Mouse (Mus musculus) midbrain, embryonic 14.5 days (tissue): ENCODE data around the gene Sft2d2. TPM values are rescaled to one million over a fixed set of nuclear protein-coding genes. Genes with fewer than 3 reads are reported as not detected.
A peak's percentile ranks its signal among the peaks of the same experiment; 100 is the strongest.

Experiments
- ATAC-seq: fragments of 200-750 bp; cut with Nextera tagmentation; 2 replicates; pipeline ENCODE4 v1.8.0; 2017; ENCODE audit warnings: moderate number of reproducible peaks, moderate library complexity; ENCODE audit not compliant: low FRiP score, low TSS enrichment
- DNase-seq: peaks from one replicate; pipeline ENCODE4 v3.0.0-alpha.2; 2015
- H3K27ac ChIP-seq: fragments of 300-500 bp; sonication (generic); replicated peaks from 2 replicates; pipeline ENCODE4 v1.5.1; 2014; ENCODE audit warnings: mild to moderate bottlenecking, low read depth, low read length, moderate library complexity
- H3K27me3 ChIP-seq: fragments of 300-500 bp; sonication (generic); 2 replicates; pipeline ENCODE4 v1.6.1; 2014; ENCODE audit warnings: low read length, control low read depth, mixed read lengths; ENCODE audit not compliant: control insufficient read depth, insufficient read depth
- H3K36me3 ChIP-seq: fragments of 300-500 bp; sonication (generic); 2 replicates; pipeline ENCODE4 v1.6.1; 2014; ENCODE audit warnings: low read length, control low read depth; ENCODE audit not compliant: control insufficient read depth, insufficient read depth
- H3K4me1 ChIP-seq: fragments of 300-500 bp; sonication (generic); 2 replicates; pipeline ENCODE4 v1.6.1; 2014; ENCODE audit warnings: mild to moderate bottlenecking, antibody characterized with exemption, low read length, control low read depth; ENCODE audit not compliant: control insufficient read depth, insufficient read depth
- H3K4me2 ChIP-seq: fragments of 300-500 bp; sonication (generic); 2 replicates; pipeline ENCODE4 v1.6.1; 2014; ENCODE audit warnings: mild to moderate bottlenecking, low read length, moderate library complexity
- H3K4me3 ChIP-seq: fragments of 300-500 bp; sonication (generic); replicated peaks from 2 replicates; pipeline ENCODE4 v1.5.1; 2014; ENCODE audit warnings: low read depth, low read length
- H3K9ac ChIP-seq: fragments of 300-500 bp; sonication (generic); replicated peaks from 2 replicates; pipeline ENCODE4 v1.6.1; 2014; ENCODE audit warnings: mild to moderate bottlenecking, low read length, moderate library complexity
- H3K9me3 ChIP-seq: fragments of 300-500 bp; sonication (generic); 2 replicates; pipeline ENCODE4 v1.6.1; 2016; ENCODE audit warnings: low read length, control low read depth, mixed read lengths; ENCODE audit not compliant: control insufficient read depth
- WGBS: fragments of 180-500 bp; shearing (Covaris S2); extraction: QIAGEN DNeasy Blood & Tissue Kit; methylation state at CpG from one replicate; pipeline ENCODE4 v1.1.7; 2014; 5-methylcytosine and 5-hydroxymethylcytosine counted together
- polyA plus RNA-seq: library from polyadenylated mRNA; unstranded; fragments of >200 nt; fragmentation: Nextera tagmentation; extraction: Ambion mirVana; gene quantifications from 2 replicates; pipeline ENCODE4 v1.2.1, GENCODE M21; 2014

Sft2d2 gene
- polyA plus RNA-seq, 1 experiment from 2014 or later = 6.1 TPM

DNA sequence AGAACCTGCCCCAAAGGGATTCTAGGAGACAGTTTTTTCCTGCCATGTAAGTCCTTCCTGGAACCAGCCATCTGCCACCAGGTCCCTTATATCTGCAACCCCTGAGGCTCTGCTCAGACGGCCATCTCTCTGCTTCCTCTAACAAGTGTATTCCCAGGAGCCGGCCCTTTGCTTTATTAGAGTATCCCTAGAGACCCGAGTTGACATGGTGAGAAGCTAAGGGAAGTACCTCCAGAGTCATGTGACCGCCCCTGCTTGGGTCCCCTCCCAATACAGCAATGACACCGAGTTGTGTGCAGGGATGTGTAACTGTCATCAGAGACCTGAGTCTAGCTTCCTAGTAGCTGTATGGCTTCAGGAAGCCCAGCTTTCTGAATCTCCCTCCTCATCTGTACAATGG, 61.0 kb downstream of the Sft2d2 start:
- H3K9me3 ChIP-seq = no peaks in the 10 kb centered on the region
- H3K27me3 ChIP-seq = no peaks in the 10 kb centered on the region
- no peak overlapping the region for H3K9ac ChIP-seq
- H3K4me1 ChIP-seq = no peaks in the 10 kb centered on the region
- 79% methylated on average over 5 of the region's 5 CpGs for WGBS
- H3K36me3 ChIP-seq = no peaks in the 10 kb centered on the region
- H3K27ac ChIP-seq = no peak overlapping the region
- DNase-seq (no peak), ATAC-seq (no peak)
- H3K4me3 ChIP-seq = no peak overlapping the region
- H3K4me2 ChIP-seq = no peak overlapping the region

DNA sequence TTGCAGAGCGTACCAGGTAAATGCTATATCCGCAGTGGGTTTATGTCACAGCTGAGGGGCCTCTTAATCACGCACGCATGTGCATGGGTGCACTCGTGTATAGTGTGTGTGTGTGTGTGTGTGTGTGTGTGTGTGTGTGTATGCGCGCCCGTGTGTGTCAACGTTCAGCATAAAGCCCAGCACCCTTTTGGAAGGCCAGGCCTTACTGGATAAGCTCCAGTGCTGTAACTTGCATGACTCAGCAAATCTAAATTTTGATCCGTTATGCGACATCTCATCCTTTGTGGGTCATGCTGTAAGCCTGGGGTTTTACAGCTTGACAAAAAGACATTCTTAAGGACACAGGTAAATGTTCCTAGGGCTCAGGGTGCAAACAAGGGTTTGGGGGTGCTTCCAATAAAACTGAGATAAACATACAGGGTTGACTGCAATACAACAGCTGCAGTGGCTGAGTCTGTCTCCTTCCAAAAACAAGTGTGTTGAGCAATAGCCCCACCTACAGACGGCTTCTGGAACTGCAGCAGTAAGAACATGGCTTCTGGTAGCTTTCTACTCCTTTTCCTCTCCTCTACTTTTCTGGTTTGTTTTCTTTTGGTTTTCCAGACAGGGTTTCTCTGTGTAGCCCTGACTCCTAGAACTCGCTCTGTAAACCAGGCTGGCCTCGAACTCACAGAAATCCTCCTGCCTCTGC, 61.9 kb downstream of the Sft2d2 start:
- H3K4me2 ChIP-seq = no peak overlapping the region
- ATAC-seq = peak; percentile 63; the same call in 1 of the 2 replicates
- H3K27me3 ChIP-seq = no peaks in the 10 kb centered on the region
- H3K4me1 ChIP-seq = no peaks in the 10 kb centered on the region
- no peaks in the 10 kb centered on the region for H3K36me3 ChIP-seq
- H3K9ac ChIP-seq = no peak overlapping the region
- 74% methylated on average over 14 of the region's 14 CpGs for WGBS
- DNase-seq = peak; percentile 91
- H3K4me3 ChIP-seq = no peak overlapping the region
- H3K27ac ChIP-seq = no peak overlapping the region
- H3K9me3 ChIP-seq = no peaks in the 10 kb centered on the region

GRCm38 (mm10) chr1:165129573-165129972, 64.7 kb downstream of the Sft2d2 start:
- no peak for DNase-seq
- no peaks in the 10 kb centered on the region for H3K36me3 ChIP-seq

More at GRCm38 (mm10) chr1:165129573-165129972, 64.7 kb downstream of the Sft2d2 start:
- Histone ChIP-seq H3K4me3 (no peak overlapping the region), H3K4me1 (no peaks in the 10 kb centered on the region), H3K9me3 (no peaks in the 10 kb centered on the region), H3K27ac (no peak overlapping the region), H3K27me3 (no peaks in the 10 kb centered on the region), H3K4me2 (no peak overlapping the region), H3K9ac (no peak overlapping the region)
- WGBS = 63% methylated on average over 5 of the region's 5 CpGs
- ATAC-seq = no peak

Other genes with a start within 250 kb of the Sft2d2 start
- not detected in 2 replicates for gene Tbx19, start 33.7 kb downstream of the Sft2d2 start, polyA plus RNA-seq
- gene Tiprl, start 42.6 kb upstream of the Sft2d2 start, polyA plus RNA-seq = 145 and 150 TPM in 2 replicates
- 6.2 and 7.5 TPM in 2 replicates for gene Gpr161, start 101.4 kb upstream of the Sft2d2 start, polyA plus RNA-seq